Mouse (Mus musculus) small intestine, adult 2 months (tissue): ENCODE data around the gene Alg11.

ENCODE experiments used
- CTCF ChIP-seq: fragments of 200-500 bp; IDR thresholded peaks from 2 replicates; pipeline ENCODE4 v1.5.1; 2012; ENCODE audit warnings: low read depth, mild to moderate bottlenecking, control low read depth, inconsistent platforms, low read length, moderate library complexity, mixed read lengths; ENCODE audit not compliant: insufficient replicate concordance, insufficient read length; ENCODE audit errors: extremely low read depth
- POLR2A ChIP-seq: fragments of 200-500 bp; IDR thresholded peaks from 2 replicates; pipeline ENCODE4 v1.6.1; 2012; ENCODE audit warnings: low read depth, mild to moderate bottlenecking, control low read depth, inconsistent platforms, low read length, moderate library complexity

- no peak for TF ChIP-seq CTCF
- no peak for TF ChIP-seq POLR2A
Measured at GRCm38 (mm10) chr8:22079313-22080007, 18.9 kb downstream of the Alg11 start.
